Mouse (Mus musculus) frontal cortex, adult 2 months (tissue): ENCODE results near the gene Syne1. TPM values are rescaled to one million over a fixed set of nuclear protein-coding genes. Genes with fewer than 3 reads are reported as not detected.
"Not testable (repeated sequence)": the region's sequence is repeated elsewhere in the genome, so short reads cannot be mapped to it uniquely, and the experiment has no call there.

Experiments
- DNase-seq, 2 experiments: peaks; one replicate each; pipeline ENCODE4 v3.0.0; 2022; ENCODE audit warnings: low spot score in 1 of 2; ENCODE audit errors: extremely low spot score in 1 of 2
- polyA plus RNA-seq: library from polyadenylated mRNA; depleted of rRNA; stranded (reverse); fragments of >200 nt; gene quantifications from 2 replicates; pipeline ENCODE4 v1.2.3, GENCODE M21; 2012

The Syne1 gene
- polyA plus RNA-seq, 1 experiment = 163 TPM

GRCm38 (mm10) chr10:5522904-5523303 is 28.4 kb downstream of the Syne1 start:
- DNase-seq = no peak

GRCm38 (mm10) chr10:5522276-5522675 is 29.0 kb downstream of the Syne1 start:
- DNase-seq = no peak

- no peak for DNase-seq
Measured at GRCm38 (mm10) chr10:5520695-5521094, 30.6 kb downstream of the Syne1 start.

- DNase-seq = no peak
Measured at GRCm38 (mm10) chr10:5515330-5515729, 36.0 kb downstream of the Syne1 start.

- DNase-seq = no peak
Measured at GRCm38 (mm10) chr10:5514134-5514533, 37.1 kb downstream of the Syne1 start.

- DNase-seq = no peak
Measured at GRCm38 (mm10) chr10:5512285-5512684, 39.0 kb downstream of the Syne1 start.

GRCm38 (mm10) chr10:5511403-5511802 is 39.9 kb downstream of the Syne1 start:
- no peak for DNase-seq

- DNase-seq = no peak
Measured at GRCm38 (mm10) chr10:5507478-5507877, 43.8 kb downstream of the Syne1 start.

GRCm38 (mm10) chr10:5504761-5505160 is 46.5 kb downstream of the Syne1 start:
- no peak for DNase-seq

- DNase-seq = no peak
Measured at GRCm38 (mm10) chr10:5503909-5504308, 47.4 kb downstream of the Syne1 start.

GRCm38 (mm10) chr10:5499684-5500369 is 51.5 kb downstream of the Syne1 start:
- DNase-seq = not testable (repeated sequence)

GRCm38 (mm10) chr10:5497859-5498258 is 53.4 kb downstream of the Syne1 start:
- no peak for DNase-seq

- DNase-seq = peak in 1 of 2 experiments; percentile 62
Measured at GRCm38 (mm10) chr10:5491050-5491449, 60.2 kb downstream of the Syne1 start.

GRCm38 (mm10) chr10:5490029-5490428 is 61.3 kb downstream of the Syne1 start:
- peak in 1 of 2 experiments; percentile 48 for DNase-seq

- no peak for DNase-seq
Measured at GRCm38 (mm10) chr10:5488097-5488496, 63.2 kb downstream of the Syne1 start.

GRCm38 (mm10) chr10:5480552-5481550 is 70.4 kb downstream of the Syne1 start:
- no peak for DNase-seq

GRCm38 (mm10) chr10:5480097-5480496 is 71.2 kb downstream of the Syne1 start:
- peak in 1 of 2 experiments; percentile 79 for DNase-seq

- DNase-seq = peak in 1 of 2 experiments; percentile 57
Measured at GRCm38 (mm10) chr10:5468638-5469037, 82.6 kb downstream of the Syne1 start.

GRCm38 (mm10) chr10:5453830-5454229 is 97.5 kb downstream of the Syne1 start:
- no peak for DNase-seq

GRCm38 (mm10) chr10:5449944-5450343 is 101.3 kb downstream of the Syne1 start:
- peak; percentile 49 to 55 for DNase-seq

- no peak for DNase-seq
Measured at GRCm38 (mm10) chr10:5447950-5448716, 103.1 kb downstream of the Syne1 start.
